Mouse (Mus musculus) heart, adult 11 months (tissue): ENCODE results near the gene Rgs1.

Experiments
- DNase-seq: peaks from one replicate; pipeline ENCODE4 v3.0.0; 2022

The Rgs1 gene

DNA sequence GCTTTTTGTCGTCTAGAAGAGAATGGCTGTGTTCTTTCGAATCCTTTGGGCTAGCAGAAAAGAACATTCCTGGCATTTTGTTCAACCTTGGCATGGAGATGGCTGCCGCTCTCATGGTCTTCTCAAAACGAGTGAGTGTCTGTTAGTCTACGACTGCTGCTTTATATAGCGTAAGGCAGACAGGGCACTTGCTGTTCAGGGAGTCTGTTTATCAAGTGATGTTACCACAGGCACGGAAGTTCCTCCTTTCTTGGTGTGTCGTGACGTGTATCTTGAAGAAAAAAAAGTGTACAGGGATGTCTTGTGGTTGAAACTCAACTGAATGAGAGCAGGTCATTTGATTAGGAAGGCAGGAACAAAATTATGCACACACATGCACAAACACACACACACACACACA, at the start of gene Rgs1:
Gene Rgs1, minus strand, starts transcription at position 320 of the 400 bp plus-strand sequence.
- no peak for DNase-seq

DNA sequence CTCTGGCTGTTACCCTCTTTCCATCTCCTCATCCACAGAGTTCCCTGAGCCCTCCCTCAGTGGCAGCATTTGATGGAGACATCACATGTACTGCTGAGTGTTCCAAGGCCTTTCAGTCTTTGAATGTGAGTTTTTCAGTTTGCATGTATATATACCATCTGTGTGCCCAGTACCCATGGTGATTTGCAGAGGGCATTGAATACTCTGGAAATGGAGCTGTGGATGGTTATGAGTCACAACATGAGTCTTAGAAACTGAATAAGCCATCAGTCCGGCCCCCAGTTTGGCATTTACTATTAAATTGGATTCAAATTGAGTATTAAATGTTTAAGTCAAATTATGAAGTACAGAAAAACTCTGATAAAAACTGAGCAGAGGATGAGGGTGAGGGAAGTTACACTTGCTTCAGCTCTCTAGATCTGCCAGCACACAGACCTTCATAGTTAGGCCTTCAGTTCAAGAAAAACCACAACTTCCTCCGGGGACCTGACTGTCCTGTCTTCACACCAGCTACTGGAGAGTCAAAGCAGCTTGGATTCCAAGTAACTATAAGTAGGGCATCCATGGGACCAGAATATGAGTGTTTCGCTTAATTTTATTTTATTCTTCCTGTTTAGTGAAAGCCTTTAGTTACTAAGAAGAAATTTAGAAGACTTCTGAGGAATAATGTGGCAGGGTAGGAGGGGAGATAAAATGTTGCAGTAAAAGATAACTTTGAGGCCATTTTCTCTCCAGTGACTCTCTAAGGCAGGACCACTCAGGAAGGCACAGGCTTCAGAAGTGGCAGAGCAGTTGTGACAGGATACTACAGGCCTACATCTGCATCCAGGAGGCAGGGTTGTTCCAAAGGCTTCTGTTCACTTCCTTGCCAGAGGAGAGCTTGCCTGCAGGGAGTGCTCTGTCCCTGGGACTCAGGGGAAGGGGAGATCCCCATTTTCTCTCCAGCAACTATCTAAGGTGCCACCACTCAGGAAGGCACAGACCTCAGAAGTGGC, 34.3 kb upstream of the Rgs1 start:
- DNase-seq: no peak

GRCm38 (mm10) chr1:144280056-144280455, 31.0 kb upstream of the Rgs1 start:
- no peak for DNase-seq

GRCm38 (mm10) chr1:144272991-144273390, 23.9 kb upstream of the Rgs1 start:
- DNase-seq: no peak

DNA sequence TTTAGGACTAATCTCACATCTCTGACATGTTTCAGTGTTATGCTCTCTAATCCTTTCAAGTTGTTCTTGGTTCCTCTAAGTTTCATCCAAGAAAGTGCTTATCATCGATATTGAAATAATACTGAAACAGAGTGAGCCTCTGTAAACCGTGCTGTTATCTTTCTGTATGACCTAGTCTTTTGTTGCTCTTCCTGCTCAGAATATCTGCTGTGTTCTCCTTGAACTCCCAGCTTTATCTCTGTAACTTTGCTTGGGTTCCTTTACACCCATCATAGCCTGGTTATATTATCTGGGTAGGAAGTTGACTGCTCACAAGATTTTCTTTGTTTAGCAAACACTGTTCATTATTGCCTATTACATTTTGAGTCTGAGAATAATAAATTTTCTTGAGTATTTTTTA, 20.1 kb upstream of the Rgs1 start:
- DNase-seq: no peak

DNA sequence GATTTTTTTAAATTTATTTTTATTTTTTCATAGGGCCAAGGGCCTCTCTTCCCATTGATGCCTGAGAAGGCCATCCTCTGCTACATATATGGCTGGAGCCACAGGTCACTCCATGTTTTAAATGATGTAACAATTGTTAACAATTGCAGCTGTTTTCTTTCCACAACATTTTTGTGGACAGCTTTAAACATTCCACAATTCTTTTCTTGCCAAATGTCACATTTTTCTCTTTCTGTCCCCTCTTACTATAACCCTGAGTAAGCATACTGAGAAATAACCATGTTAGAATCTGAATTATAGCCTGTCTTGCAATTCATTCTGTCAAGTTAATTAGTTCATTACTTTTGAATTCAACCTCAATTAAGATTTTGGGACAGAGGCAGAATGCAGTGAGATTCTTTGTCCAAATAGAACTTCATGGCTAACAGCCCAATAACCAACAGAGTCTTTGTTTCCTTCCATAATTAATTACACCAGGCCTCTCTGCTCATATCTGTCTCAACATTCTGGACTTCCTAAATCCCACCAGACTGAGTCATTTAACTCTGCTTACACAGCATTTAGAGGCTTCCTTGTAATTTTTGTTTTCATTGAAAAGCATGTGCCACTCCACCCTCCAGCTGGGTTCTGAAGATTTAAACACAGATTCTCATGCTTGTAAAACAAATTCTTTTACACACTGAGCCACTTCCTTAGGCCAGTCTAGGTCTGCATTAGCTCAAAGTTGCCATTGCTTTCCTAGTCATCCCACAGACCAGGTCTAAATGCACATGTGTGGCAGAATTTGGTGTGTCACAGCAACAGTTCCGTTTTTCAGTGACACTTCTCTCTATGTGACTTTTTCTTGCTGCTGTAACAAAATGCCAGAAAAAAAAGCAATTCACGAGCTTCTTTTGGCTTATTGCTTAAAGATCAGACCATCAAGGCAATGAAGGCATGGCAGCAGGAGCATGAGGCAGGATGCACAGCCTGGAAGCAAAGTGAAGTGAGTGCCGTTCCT, 18.7 kb upstream of the Rgs1 start:
- no peak for DNase-seq

- DNase-seq: no peak
Observed at GRCm38 (mm10) chr1:144264000-144264399, 15.0 kb upstream of the Rgs1 start.

- DNase-seq: no peak
Observed at GRCm38 (mm10) chr1:144262008-144262407, 13.0 kb upstream of the Rgs1 start.

DNA sequence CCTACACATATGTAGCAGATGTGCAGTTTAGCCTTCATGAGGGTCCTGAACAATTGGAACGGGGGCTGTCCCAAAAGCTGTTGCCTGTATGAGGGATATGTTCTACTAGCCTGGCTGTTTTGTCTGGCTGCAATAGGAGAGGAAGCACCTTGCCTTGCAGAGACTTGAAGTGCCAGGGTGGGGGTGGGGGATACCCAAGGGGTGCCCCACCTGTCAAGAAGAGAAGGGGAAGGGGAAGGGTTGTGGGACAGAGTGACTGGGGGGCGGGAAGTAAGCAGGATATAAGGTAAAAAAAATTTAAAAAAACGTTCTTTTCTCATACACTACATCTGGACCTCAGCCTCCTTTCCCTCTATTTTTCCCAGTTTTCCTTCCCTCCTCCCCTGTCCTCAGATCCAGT, 9.7 kb upstream of the Rgs1 start:
- DNase-seq: no peak

DNA sequence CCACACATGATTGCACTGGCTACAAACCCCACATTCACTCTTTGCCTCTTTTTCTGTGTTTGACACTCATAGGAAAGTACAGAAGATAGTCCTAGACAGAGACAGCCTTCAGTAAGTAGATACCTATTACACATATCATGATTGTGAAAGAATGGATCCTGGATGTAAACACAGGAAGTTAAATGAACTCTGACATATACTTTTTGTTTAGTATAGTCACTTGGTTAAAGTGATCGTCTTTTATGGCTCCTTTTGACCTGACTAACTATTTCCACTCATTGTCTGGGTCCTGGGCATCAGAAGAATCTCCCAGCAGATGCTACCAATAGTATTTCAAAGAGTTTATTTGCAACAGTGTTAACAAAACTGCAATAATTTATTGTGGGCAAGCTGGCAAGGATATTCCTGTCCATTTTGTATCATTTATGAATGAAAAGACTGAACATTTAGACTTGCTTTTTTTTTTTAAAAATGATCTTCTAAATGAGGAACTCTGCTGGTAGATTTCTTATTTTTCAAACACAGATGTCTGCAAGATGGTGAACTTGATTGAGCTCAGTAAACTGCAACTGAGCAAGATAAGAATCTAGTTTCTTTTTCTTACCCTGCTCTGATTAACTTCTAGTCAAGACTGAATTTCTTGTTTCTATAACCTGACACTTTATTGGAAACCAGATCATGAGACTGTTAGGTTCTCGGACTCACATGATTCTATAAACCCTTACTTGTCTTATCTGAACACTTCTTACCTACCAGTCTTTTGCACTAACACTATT, 7.7 kb upstream of the Rgs1 start:
- DNase-seq: no peak

GRCm38 (mm10) chr1:144248206-144248605, 836 bp downstream of the Rgs1 start:
- no peak for DNase-seq

- DNase-seq: no peak
Observed at GRCm38 (mm10) chr1:144247382-144247781, 1.7 kb downstream of the Rgs1 start.

GRCm38 (mm10) chr1:144243511-144243910, 5.5 kb downstream of the Rgs1 start:
- no peak for DNase-seq

GRCm38 (mm10) chr1:144239195-144239594, 9.8 kb downstream of the Rgs1 start:
- DNase-seq: no peak

DNA sequence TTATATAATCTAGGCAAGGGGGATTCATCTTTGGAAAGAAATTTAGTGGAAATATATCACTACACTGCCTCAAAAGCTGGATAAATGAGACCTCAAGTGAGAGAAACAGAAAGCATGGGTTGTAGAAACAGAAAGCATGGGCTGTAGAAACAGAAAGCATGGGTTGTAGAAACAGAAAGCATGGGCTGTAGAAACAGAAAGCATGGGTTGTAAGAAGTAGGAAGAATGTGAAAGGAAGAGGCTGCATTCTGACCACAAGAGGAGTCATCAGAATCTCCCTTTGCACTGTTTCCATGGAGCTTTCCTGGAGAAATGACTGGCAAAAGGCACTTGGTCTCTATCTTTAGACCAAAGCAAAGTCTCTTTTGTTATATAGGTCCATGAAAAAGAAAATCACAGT, 33.8 kb downstream of the Rgs1 start:
- DNase-seq: no peak

DNA sequence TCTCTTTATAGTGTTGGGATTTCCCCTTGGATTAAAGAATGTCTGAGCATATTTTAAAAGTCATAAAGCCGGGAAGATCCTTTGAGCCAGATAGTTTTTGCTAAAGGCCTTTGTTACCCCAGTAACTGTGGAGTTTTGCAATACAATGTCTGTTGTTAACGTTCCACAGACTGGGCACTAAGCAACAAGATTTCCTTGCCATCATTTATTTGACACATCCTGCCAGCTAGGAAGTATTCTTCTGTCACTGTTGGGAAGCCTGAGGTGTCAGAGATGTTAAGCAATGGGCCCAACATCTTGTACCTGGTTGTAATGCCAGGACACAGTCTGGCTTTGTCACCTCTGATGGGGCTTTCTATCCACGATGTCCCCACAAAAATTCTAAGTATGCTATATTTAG, 38.1 kb downstream of the Rgs1 start:
- DNase-seq: no peak

GRCm38 (mm10) chr1:144206281-144207061, 42.6 kb downstream of the Rgs1 start:
- DNase-seq: no peak

DNA sequence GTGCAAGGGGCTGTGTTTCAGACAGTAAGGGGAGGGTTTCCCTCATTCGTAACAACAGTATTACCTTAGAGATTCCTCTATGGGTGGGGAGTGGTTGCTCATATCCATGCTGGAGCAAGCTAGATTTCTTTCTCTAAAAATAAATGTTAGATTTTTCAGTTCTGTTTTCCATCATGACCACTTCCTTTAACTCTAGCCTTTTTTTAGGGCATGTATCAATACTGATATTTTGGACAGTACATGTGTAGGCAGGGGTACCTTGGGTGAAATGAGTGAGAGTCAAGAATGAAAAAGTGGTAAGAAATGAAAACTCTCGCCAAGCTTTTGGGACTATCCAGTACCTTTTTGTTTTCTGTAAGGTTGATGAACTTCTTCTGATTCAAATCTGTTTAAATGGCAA, 44.3 kb downstream of the Rgs1 start:
- DNase-seq: no peak

GRCm38 (mm10) chr1:144202939-144203338, 46.1 kb downstream of the Rgs1 start:
- DNase-seq: no peak

- no peak for DNase-seq
Observed at GRCm38 (mm10) chr1:144200496-144200895, 48.5 kb downstream of the Rgs1 start.

- no peak for DNase-seq
Observed at GRCm38 (mm10) chr1:144199538-144199937, 49.5 kb downstream of the Rgs1 start.

GRCm38 (mm10) chr1:144197684-144198083, 51.4 kb downstream of the Rgs1 start:
- DNase-seq: no peak
